Mouse (Mus musculus): ENCODE measurements at regions not wholly inside any gene's neighbourhood (a gene's known extent, or its start where the extent isn't known, plus 50 kb on each side); places are given as distances from the start of the nearest gene placed in this dataset.
"Not testable (repeated sequence)": the region's sequence is repeated elsewhere in the genome, so short reads cannot be mapped to it uniquely, and the experiment has no call there.

GRCm38 (mm10) chr17:49278973-49279727 lies 149.0 kb upstream of the Mocs1 start:
- no peak for DNase-seq (ENCODE audit: low read depth)

DNA sequence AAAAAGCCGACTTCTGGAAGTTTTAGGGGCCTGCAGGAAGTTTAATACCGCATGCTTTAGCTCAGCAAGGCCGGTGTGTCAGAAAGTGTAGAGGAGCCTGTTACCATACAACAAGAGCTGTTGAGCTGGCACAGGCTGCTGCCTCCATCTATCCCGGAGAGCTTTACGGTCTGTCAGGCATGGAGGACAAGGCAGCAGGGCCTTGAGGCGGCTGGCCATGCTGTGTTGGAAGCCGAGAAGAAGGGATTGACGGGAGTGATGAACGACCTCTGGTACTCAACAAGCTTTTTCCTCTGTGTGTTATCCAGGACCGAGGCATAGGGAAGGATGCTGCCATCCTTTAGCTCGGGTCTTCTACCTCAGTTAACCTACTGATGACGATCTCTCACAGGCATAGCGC lies 146.8 kb upstream of the Mocs1 start:
- DNase-seq (ENCODE audit: low read depth) = no peak

- DNase-seq (ENCODE audit: low read depth) = no peak
Measured at GRCm38 (mm10) chr17:49282498-49282897, 145.7 kb upstream of the Mocs1 start.

GRCm38 (mm10) chr17:49283491-49283890 lies 144.7 kb upstream of the Mocs1 start:
- no peak for DNase-seq (ENCODE audit: low read depth)

GRCm38 (mm10) chr17:49291636-49292035 lies 136.5 kb upstream of the Mocs1 start:
- no peak for DNase-seq (ENCODE audit: low read depth)

- no peak for DNase-seq (ENCODE audit: low read depth)
Measured at GRCm38 (mm10) chr17:49304461-49304860, 123.7 kb upstream of the Mocs1 start.

DNA sequence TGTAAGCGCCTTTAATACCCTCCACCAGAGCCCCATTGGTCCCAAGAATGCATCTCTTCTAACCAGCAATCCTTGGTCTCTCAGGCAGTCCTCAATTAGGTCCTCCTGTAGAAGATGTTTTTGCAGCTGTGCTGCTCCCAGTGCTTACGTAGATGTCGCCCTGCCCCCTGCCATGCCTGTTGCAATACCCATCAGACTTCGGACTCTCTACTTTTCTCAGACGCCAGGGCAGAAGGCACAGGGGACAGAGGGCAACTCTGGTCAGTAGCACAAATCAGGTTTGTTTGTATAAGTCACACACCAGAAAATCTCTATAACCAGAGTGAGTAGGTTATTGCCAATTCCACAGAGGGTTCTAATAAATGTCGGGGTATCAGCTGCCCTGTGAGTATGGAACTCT lies 123.0 kb upstream of the Mocs1 start:
- no peak for DNase-seq (ENCODE audit: low read depth)

- DNase-seq (ENCODE audit: low read depth) = no peak
Measured at GRCm38 (mm10) chr17:49309079-49309478, 119.1 kb upstream of the Mocs1 start.

- no peak for DNase-seq (ENCODE audit: low read depth)
Measured at GRCm38 (mm10) chr17:49314196-49314595, 114.0 kb upstream of the Mocs1 start.

DNA sequence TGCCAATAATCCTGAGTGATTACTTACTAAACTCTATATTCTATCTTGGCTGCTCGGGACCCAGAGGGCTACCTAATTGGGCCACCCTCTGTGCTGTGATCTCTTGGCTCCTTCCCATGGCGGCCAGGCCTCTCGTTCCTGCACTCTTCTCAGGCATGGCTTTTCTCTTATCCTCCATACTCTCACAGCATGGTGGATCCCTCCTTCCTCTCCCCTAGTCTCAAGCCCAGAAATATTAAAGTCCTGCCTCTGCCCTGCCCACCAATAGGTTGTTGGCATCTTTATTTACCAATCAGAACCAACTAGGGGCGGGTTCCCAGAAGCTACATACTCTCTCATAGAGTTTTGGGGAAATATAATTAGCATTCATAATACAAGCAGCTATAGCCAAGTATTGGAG lies 100.6 kb upstream of the Mocs1 start:
- DNase-seq (ENCODE audit: low read depth) = no peak

DNA sequence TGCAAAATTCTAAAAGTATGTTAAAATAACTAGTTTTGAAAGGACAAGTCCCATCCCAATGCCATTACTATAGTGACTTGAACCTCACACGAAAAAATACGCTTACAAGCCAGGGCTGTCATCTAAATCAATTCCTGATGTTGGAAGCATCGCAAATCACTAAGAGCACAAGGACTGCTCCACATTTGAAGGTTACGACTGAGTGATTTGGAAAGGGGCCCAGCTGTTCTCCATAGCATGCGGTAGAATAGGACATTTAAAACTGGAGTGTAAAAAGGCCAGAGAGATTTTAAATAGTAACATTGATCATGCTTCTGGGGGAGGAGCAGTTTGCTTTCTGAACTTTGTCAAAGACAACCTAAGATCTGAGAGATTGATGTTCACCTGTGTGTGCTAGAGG lies 92.8 kb upstream of the Mocs1 start:
- no peak for DNase-seq (ENCODE audit: low read depth)

DNA sequence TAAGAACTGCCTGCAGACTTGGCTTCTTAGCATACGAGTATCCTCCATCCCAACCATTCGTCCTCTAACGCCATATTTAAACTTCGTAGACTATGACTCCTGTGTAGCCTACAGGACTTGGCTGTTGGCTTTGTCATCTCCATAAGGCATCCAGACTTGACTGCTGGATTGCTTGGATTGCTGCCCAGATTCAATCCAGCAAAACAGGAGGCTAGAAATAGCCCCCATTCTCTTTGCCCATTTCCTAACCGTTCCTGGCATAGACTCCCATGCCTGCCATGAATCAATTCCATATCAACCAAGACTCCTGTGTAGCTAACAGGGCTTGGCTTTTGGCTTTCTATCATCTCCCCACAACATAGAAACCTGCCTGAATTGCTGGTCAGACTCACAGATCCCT lies 90.3 kb upstream of the Mocs1 start:
- no peak for DNase-seq (ENCODE audit: low read depth)

- DNase-seq (ENCODE audit: low read depth) = no peak
Measured at GRCm38 (mm10) chr17:49342636-49343035, 85.5 kb upstream of the Mocs1 start.

DNA sequence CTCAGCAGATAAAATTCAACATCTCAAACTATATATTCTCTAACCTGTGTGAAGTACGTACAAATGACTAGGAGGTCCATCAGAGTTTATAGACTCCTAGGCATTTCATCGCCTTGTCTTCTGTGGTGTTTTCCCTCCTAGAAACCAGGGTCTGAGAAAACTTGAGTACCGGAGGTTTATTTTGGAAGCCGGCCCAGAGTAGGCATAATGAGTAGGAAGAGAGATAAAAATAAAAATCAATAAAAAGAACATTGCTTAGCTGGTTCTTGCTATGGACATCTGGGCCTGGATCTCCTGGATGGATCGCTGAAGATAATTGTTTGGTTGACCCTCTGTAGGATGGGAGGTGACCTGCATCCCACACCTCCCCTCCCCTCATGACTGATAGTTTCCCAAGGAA lies 81.5 kb upstream of the Mocs1 start:
- no peak for DNase-seq (ENCODE audit: low read depth)

- no peak for DNase-seq (ENCODE audit: low read depth)
Measured at GRCm38 (mm10) chr17:49349328-49349727, 78.8 kb upstream of the Mocs1 start.

DNA sequence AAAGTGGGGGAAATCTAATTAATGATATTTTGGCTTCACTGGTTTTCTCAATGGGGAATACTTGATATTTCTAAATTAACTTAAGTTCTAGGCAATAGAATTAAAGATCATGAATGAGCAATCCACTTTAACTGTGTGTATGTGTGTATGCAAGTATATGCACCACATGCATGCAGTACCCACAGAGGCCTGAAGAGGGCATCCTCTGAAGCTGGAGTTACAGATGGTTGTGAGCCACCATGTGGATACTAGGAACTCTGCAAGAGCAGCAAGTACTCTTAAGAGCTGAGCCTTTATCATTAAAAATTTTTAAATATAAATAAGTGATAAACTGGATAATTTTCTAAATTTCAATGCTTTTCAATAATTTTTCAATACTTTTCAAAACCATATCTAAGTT lies 69.0 kb upstream of the Mocs1 start:
- DNase-seq (ENCODE audit: low read depth) = no peak

DNA sequence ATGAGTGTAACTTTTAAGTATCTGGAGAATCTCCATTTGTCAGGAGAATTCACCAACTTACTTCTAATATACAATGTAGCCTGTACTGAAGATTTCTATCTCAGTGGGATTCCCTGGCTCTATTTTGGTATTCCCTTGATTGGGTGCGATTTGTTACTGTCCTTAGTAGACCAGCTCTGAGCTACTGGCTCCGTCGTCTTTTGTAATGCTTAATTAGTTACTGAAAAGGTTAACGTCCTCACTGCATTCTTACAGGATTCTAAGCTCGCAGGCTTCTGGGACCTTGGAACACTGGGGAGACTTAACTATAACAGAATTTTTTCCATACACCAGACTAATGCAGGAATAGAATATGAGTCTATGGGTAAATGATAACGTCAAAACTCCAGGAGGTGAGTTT lies 67.9 kb upstream of the Mocs1 start:
- DNase-seq (ENCODE audit: low read depth) = not testable (repeated sequence)

DNA sequence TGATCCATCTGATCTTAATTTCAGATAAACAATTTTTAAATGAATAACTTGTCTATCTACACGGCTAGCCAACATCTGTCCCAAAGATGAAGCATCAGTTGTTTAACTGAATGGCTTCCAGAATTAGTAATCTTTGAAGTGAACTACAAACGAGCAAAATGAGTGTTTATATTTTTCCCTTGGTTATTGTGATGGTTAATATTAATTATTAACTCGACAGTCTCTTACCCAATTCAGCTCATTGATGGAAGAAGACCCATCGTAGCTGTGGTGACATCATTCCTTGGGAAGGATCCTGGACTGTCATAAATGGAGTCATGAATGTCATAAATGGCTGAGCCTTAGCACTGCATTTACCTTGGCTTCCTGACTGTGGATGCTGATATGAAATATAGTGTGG lies 60.4 kb upstream of the Mocs1 start:
- no peak for DNase-seq (ENCODE audit: low read depth)

GRCm38 (mm10) chr17:49368476-49369269 lies 59.5 kb upstream of the Mocs1 start:
- DNase-seq (ENCODE audit: low read depth) = no peak

GRCm38 (mm10) chr17:49377626-49378025 lies 50.5 kb upstream of the Mocs1 start:
- DNase-seq (ENCODE audit: low read depth) = no peak

Data from c-Kit-positive CD71-negative TER-119-negative erythroid progenitor cells, embryonic 14.5 days (primary cell).